Mouse (Mus musculus): Measurements from ENCODE around the gene Eef1akmt4.
A peak's percentile ranks its signal among the peaks of the same experiment; 100 is the strongest.

Gene Eef1akmt4

DNA sequence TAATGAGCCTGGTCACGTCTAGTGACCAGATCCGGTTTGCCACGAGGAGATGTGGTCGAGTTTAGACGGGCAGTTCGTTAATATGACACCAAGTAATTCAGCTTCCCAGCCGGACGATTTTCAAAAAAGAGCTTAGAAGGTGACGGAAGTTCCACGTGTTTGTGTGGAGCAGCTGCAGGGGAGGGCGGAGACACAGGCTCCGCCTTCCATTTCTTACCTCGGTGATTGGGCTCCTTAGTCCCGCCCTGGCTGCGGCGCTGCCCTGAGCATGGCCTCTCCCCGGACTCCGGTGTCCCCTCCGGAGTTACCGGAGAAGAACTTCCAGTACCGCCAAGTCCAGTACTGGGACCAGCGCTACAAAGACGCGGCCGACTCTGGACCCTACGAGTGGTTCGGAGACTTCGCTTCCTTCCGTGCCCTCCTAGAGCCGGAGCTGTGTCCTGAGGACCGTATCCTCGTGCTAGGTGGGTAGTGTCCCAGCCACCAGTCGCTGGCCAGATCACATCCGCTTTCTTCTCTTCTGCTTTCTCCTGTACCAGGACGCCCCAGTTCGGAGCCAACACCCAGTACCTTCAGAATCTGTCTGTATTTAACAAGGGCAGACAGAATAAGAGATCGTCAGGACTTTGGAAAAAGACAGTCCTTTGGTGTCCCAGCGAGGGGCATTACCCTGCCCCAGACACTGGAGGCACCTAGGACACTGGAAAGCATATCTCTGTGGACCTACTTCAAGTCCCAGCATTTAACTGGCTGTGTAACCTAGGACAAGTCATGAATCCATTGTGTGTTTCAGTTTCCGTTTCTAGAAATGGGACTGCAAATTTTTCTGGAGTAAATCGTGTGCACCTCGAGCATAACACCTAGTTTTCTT, at the start of gene Eef1akmt4, which contains the start of the genes Gm49333 and Alg3:
Gene Eef1akmt4 (plus strand): TSS at position 237 of the 871 bp plus-strand sequence.
Gene Gm49333 (plus strand): TSS at position 254 of the 871 bp plus-strand sequence.
Gene Alg3 (minus strand): TSS at position 379 of the 871 bp plus-strand sequence.
- peak; percentile 90 to 95 for DNase-seq

DNA sequence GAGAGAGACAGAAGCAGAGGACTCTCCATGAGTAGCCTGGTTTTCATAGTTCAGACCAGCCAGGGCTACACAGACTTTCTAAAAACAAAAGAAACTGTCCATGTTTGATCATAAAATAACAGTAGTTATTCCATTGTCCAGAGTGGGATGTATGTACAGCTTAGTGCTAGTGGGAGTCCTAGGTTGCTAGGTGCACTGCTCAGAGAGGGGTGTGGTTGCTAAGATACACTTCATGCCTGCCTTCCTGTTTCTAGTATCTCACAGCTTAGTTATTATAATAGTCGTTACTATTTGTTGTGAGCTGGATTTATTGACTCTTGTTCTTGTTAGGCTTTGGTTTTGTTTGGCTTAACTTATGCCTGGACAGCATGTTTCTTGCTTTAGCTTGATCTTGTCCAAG, 46.3 kb upstream of the Eef1akmt4 start:
- DNase-seq = no peak

GRCm38 (mm10) chr16:20589366-20589938, 21.9 kb upstream of the Eef1akmt4 start, which contains the start of gene Vwa5b2:
Vwa5b2 (plus strand) TSS chr16:20589471.
- no peak for DNase-seq

GRCm38 (mm10) chr16:20589939-20590679, 21.3 kb upstream of the Eef1akmt4 start:
- DNase-seq = no peak

DNA sequence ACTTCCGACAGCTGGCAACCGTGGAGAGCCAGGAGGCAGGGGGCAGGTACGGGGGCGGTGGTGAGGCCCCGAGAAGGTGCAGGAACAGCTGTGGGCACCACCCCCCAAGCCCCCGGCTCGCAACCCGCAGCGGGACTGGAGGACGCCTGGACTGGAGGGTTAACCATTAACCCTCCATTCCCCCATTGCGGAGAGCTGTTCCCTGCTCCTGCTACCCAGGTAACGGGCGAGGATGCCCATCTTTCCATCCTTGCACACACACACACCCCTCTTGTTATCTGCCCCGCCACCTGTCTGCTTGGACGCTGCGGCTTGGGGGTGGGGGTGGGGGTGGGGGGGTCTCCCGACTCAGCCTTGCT, 20.7 kb upstream of the Eef1akmt4 start:
- DNase-seq = peak in 1 of 2 experiments; percentile 12

- no peak for DNase-seq
Observed at GRCm38 (mm10) chr16:20591076-20591705, 20.2 kb upstream of the Eef1akmt4 start.

- no peak for DNase-seq
Observed at GRCm38 (mm10) chr16:20595060-20595673, 16.2 kb upstream of the Eef1akmt4 start.

DNA sequence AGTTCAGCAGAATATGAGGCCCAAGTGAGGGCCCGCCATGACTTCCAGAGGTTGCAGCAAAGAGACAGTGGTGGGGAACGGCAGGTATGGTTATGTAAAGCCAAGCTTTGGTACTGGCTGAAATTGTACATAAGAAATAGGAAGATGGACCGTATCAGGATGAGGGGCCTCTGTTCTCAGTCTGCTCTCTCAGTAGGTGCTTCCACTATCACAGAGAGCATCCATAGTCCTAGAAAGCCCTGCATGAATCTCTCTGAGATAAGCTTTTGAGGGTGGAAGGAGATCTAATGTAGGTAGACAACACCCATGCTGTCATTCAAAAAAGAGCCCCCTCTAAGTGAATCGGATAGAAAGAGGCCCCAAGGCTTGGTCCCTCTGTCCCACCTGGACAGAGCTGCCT, 15.7 kb upstream of the Eef1akmt4 start:
- DNase-seq = no peak

DNA sequence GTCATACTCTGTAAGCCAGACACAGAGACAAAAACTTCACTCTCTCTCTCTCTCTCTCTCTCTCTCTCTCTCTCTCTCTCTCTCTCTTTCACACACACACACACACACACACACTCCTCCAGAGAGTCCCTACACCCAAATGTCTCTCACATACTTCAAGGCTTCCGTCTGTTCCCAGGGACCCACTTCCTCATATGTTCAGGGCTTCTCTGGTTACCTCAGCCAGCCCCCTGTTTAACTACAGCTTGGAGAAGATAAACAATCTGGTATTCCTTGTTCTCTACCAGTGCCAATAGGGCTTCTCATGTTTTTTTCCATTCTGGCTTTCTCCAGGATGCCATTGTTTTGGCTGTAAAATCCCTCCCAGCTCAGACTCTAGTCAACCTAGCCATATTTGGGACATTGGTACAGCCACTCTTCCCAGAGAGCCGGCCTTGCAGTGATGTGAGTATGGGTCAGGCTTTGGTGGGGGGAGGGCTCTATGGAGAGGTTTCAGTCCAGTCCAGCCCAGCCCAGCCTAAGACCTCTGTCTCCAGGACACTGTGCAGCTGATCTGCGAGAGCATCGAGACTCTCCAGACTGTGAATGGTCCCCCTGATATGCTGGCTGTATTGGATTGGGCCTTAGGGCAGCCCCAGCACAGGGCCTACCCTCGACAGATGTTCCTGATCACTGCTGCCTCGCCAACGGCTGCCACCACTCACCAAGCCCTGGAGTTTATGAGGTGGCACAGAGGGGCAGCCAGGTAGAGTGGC, 14.5 kb upstream of the Eef1akmt4 start:
- no peak for DNase-seq

- no peak for DNase-seq
Observed at GRCm38 (mm10) chr16:20600511-20600910, 10.9 kb upstream of the Eef1akmt4 start.

DNA sequence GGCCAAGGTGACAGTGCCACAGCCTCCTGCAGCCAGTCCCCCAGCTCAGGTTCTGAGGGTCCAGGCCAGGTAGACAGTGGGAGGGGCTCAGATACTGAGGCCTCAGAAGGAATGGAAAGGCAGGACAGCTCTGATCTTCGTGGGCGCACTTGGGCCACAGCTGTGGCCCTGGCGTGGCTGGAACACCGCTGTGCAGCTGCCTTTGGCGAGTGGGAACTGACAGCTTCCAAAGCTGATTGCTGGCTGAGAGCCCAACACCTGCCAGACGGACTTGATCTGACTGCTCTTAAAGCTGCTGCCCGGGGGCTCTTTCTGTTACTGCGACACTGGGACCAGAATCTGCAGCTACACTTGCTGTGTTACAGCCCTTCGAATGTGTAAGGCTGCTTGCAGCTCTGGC, 6.7 kb upstream of the Eef1akmt4 start:
- no peak for DNase-seq

DNA sequence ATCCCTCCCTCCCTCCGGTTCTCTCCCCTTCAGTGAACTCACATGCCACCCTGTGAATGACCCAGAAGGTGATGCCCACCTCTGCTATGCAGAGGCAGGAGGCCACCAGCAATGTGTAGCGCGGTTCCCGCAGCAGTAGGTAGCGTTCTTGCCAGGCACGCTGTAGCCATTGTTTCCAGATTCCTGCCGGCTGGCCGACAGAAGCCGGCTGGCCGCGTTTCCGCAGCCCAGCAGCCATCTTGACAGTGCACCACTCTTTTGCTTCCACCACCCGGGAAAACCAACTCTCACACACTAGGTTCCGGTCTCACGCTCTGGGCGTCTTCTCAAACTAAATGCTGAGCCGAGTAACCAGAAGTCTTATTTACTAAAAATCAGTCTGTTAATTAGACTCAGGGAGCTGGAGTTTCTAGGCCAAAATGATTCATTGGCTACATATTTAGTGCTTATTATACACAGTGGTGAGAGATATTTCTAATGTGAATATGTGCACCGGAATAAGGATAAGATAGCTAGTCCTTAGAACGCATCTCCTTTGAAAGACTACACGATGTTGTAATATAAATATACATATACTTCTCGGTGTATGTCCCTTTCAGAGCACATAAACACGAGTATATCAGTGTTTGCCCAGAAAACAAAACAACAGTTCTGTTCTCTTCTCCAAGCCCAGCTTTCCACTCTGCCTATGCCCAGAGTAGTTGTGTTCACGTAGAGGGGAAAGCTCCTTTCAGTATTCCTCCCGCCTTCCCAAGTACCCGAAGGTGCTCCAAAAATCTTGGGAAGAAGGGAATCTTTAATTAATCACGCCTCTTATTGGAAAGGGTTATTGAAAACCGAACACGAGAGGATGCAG, 664 bp upstream of the Eef1akmt4 start:
- peak; percentile 75 to 81 for DNase-seq

- DNase-seq = peak; percentile 37 to 57
Observed at GRCm38 (mm10) chr16:20619541-20620398, 8.4 kb downstream of the Eef1akmt4 start.

- DNase-seq = no peak
Observed at GRCm38 (mm10) chr16:20620399-20620735, 9.0 kb downstream of the Eef1akmt4 start.

GRCm38 (mm10) chr16:20620751-20621190, 9.4 kb downstream of the Eef1akmt4 start:
- DNase-seq = no peak

- peak; percentile 78 to 89 for DNase-seq
Observed at GRCm38 (mm10) chr16:20621191-20621990, 10.0 kb downstream of the Eef1akmt4 start, which contains the start of gene Camk2n2. Camk2n2 (minus strand) TSS chr16:20621287.

DNA sequence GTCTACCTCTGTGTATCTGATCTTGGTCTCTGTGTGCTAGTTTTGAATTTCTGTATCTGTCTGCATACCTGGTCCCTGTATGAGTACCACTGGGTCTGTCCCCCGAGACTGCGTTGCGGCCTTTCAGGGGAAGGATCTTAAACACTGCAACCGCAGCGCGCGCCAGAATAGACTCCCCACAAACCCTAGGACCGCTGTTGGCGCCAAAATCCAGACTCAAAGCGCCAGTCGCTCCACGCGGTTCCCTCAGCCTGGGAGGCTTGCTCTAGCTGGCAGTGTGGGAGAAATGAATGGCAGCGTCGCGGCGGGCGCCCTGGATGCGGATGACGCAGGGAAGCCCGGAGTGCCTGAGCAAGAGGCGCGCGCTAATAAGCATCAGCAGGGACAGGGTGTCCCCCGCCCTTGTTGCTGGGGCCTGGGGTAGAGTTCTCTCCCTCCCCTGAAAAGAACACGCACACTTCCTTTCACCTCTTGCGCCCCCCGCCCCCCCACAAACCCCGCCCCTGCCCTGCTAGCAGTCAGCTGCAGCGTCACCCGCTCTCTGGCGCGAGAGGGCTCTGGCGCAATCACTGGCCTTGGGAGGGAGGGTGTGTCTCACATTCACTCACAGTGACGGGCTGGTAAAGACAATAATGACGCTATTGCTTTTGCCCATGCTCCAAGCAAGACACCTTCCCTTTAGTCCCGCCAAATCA, 10.7 kb downstream of the Eef1akmt4 start:
- DNase-seq = peak; percentile 25 to 63

- DNase-seq = no peak
Observed at GRCm38 (mm10) chr16:20623211-20623610, 11.8 kb downstream of the Eef1akmt4 start.
